Mouse (Mus musculus) liver, adult 2 months (tissue): ENCODE data around the gene Zfp385c. TPM values are rescaled to one million over a fixed set of nuclear protein-coding genes. Genes with fewer than 3 reads are reported as not detected.
A peak's percentile ranks its signal among the peaks of the same experiment; 100 is the strongest.
"Not testable (repeated sequence)": the region's sequence is repeated elsewhere in the genome, so short reads cannot be mapped to it uniquely, and the experiment has no call there.

Source experiments
- DNase-seq: peaks from one replicate; pipeline ENCODE4 v3.0.0-alpha.2; 2011; ENCODE audit warnings: low read depth, low spot score; ENCODE audit errors: extremely low read depth
- H3K27ac ChIP-seq: fragments of 200-500 bp; replicated peaks from 2 replicates; pipeline ENCODE4 v1.5.1; 2012; ENCODE audit warnings: low read depth, mild to moderate bottlenecking, control low read depth, inconsistent platforms, low read length; ENCODE audit not compliant: insufficient read depth
- H3K27me3 ChIP-seq: fragments of 200-500 bp; 2 replicates; pipeline ENCODE4 v1.6.1; 2012; ENCODE audit warnings: mild to moderate bottlenecking, moderate library complexity, low read length, inconsistent platforms; ENCODE audit not compliant: control insufficient read depth, insufficient read depth
- H3K36me3 ChIP-seq: fragments of 200-500 bp; 2 replicates; pipeline ENCODE4 v1.6.1; 2012; ENCODE audit warnings: low read length, inconsistent platforms; ENCODE audit not compliant: control insufficient read depth, insufficient read depth
- H3K4me1 ChIP-seq: fragments of 200-500 bp; 2 replicates; pipeline ENCODE4 v1.6.1; 2011; ENCODE audit warnings: low read length; ENCODE audit not compliant: control insufficient read depth, insufficient read depth
- H3K4me3 ChIP-seq: fragments of 200-500 bp; 2 replicates; pipeline ENCODE4 v1.5.1; 2011; ENCODE audit warnings: low read depth, mild to moderate bottlenecking, control low read depth, low read length, moderate library complexity; ENCODE audit not compliant: insufficient read depth
- H3K79me2 ChIP-seq: fragments of 200-500 bp; 2 replicates; pipeline ENCODE4 v1.6.1; 2012; ENCODE audit warnings: inconsistent platforms, mild to moderate bottlenecking, low read length, moderate library complexity; ENCODE audit not compliant: control insufficient read depth, insufficient read depth
- H3K9ac ChIP-seq: fragments of 200-500 bp; 2 replicates; pipeline ENCODE4 v1.6.1; 2012; ENCODE audit warnings: low read depth, mild to moderate bottlenecking, control low read depth, inconsistent platforms, low read length
- CTCF ChIP-seq: fragments of 200-500 bp; IDR thresholded peaks from 2 replicates; pipeline ENCODE4 v1.5.1; 2011; ENCODE audit warnings: low read depth, low read length, control low read depth
- POLR2A ChIP-seq: fragments of 200-500 bp; IDR thresholded peaks from 2 replicates; pipeline ENCODE4 v1.6.1; 2011; ENCODE audit warnings: low read length, control low read depth; ENCODE audit not compliant: insufficient read depth; ENCODE audit errors: extremely low read depth
- WGBS: fragments of 180-500 bp; shearing (Covaris S2); methylation state at CpG from one replicate; pipeline ENCODE4 v1.1.7; 2018; 5-methylcytosine and 5-hydroxymethylcytosine counted together
- polyA plus RNA-seq: library from polyadenylated mRNA; depleted of rRNA; stranded (reverse); fragments of >200 nt; gene quantifications from 2 replicates; pipeline ENCODE4 v1.2.3, GENCODE M21; 2012
- total RNA-seq: library from RNA; depleted of rRNA; stranded (reverse); fragments of >200 nt; gene quantifications from 2 replicates; pipeline ENCODE4 v1.2.3, GENCODE M21; 2014

Gene Zfp385c
- total and polyA plus RNA-seq, 2 experiments = not detected

- WGBS = 76% methylated on average over 10 of the region's 10 CpGs
- no peak overlapping the region for H3K27ac ChIP-seq
- H3K36me3 ChIP-seq = no peaks in the 10 kb centered on the region
- no peak overlapping the region for H3K9ac ChIP-seq
- no peak for DNase-seq
- no peak overlapping the region for H3K4me3 ChIP-seq
- H3K27me3 ChIP-seq = no peaks in the 10 kb centered on the region
- H3K79me2 ChIP-seq = no peaks in the 10 kb centered on the region
- TF ChIP-seq POLR2A (no peak), CTCF (no peak)
- no peaks in the 10 kb centered on the region for H3K4me1 ChIP-seq
Observed at GRCm38 (mm10) chr11:100659806-100660205, 32.4 kb downstream of the Zfp385c start.

- DNase-seq = no peak
- Histone ChIP-seq H3K36me3 (no peaks in the 10 kb centered on the region), H3K4me1 (no peaks in the 10 kb centered on the region), H3K4me3 (no peak overlapping the region), H3K27me3 (no peaks in the 10 kb centered on the region), H3K27ac (no peak overlapping the region), H3K79me2 (no peaks in the 10 kb centered on the region), H3K9ac (no peak overlapping the region)
- 31% methylated on average over 6 of the region's 6 CpGs for WGBS
- TF ChIP-seq CTCF = no peak
- TF ChIP-seq POLR2A = no peak
Observed at GRCm38 (mm10) chr11:100656458-100656857, 35.8 kb downstream of the Zfp385c start.

- H3K79me2 ChIP-seq, H3K27me3 ChIP-seq, H3K36me3 ChIP-seq, H3K9ac ChIP-seq, H3K27ac ChIP-seq, H3K4me1 ChIP-seq, DNase-seq, H3K4me3 ChIP-seq: not testable (repeated sequence)
- WGBS = 63% methylated on average over 3 of the region's 3 CpGs
- TF ChIP-seq CTCF = peak; percentile 15; the same call in 1 of the 2 replicates
Observed at GRCm38 (mm10) chr11:100655589-100655988, 36.7 kb downstream of the Zfp385c start.

GRCm38 (mm10) chr11:100651748-100652147, 40.5 kb downstream of the Zfp385c start:
- no peaks in the 10 kb centered on the region for H3K36me3 ChIP-seq
- H3K4me1 ChIP-seq = no peaks in the 10 kb centered on the region
- WGBS = 26% methylated on average over 3 of the region's 3 CpGs
- no peak for TF ChIP-seq CTCF
- no peak for TF ChIP-seq POLR2A
- DNase-seq = no peak
- no peak overlapping the region for H3K9ac ChIP-seq
- H3K4me3 ChIP-seq = no peak overlapping the region
- no peaks in the 10 kb centered on the region for H3K79me2 ChIP-seq
- no peak overlapping the region for H3K27ac ChIP-seq
- no peaks in the 10 kb centered on the region for H3K27me3 ChIP-seq

- no peaks in the 10 kb centered on the region for H3K27me3 ChIP-seq
- DNase-seq = no peak
- whole genome bisulfite sequencing = 20% methylated on average over 8 of the region's 8 CpGs
- no peak overlapping the region for H3K27ac ChIP-seq
- H3K4me3 ChIP-seq = no peak overlapping the region
- H3K79me2 ChIP-seq = no peaks in the 10 kb centered on the region
- no peak for TF ChIP-seq POLR2A
- no peak for TF ChIP-seq CTCF
- no peaks in the 10 kb centered on the region for H3K4me1 ChIP-seq
- no peak overlapping the region for H3K9ac ChIP-seq
- H3K36me3 ChIP-seq = no peaks in the 10 kb centered on the region
Observed at GRCm38 (mm10) chr11:100651205-100651604, 41.0 kb downstream of the Zfp385c start.

GRCm38 (mm10) chr11:100648405-100648804, 43.9 kb downstream of the Zfp385c start:
- Histone ChIP-seq H3K27me3 (no peaks in the 10 kb centered on the region), H3K79me2 (no peaks in the 10 kb centered on the region), H3K4me1 (no peaks in the 10 kb centered on the region), H3K27ac (no peak overlapping the region), H3K4me3 (no peak overlapping the region), H3K36me3 (no peaks in the 10 kb centered on the region), H3K9ac (no peak overlapping the region)
- TF ChIP-seq CTCF (no peak), POLR2A (no peak)
- DNase-seq = no peak
- 87% methylated on average over 8 of the region's 8 CpGs for whole genome bisulfite sequencing
